20 mouse cellular contexts compared by ENCODE assay signal in genomic region chr1:51467181-51467580, GRCm38 (mm10).
"Had no signal": no experiment of that assay in that cellular context is flagged by ENCODE, and none has a peak within 500 bp of the region (broad histone marks: within the 10 kb centered on the region; RNA-seq: fewer than 3 reads in every experiment).

No protein-coding gene starts in this region.

- H3K27ac ChIP-seq: embryonic facial prominence, embryonic 10.5 days; embryonic facial prominence, embryonic 12.5 days; embryonic facial prominence, embryonic 13.5 days; embryonic facial prominence, embryonic 15.5 days; forebrain, embryonic 10.5 days; forebrain, embryonic 12.5 days; forebrain, embryonic 13.5 days; forebrain, embryonic 15.5 days; gastrocnemius, adult 2 months; heart, adult 2 months had no signal

- H3K4me1 ChIP-seq: embryonic facial prominence, embryonic 10.5 days; embryonic facial prominence, embryonic 12.5 days; embryonic facial prominence, embryonic 13.5 days; embryonic facial prominence, embryonic 15.5 days; forebrain, embryonic 10.5 days; forebrain, embryonic 12.5 days; forebrain, embryonic 13.5 days; forebrain, embryonic 15.5 days had no signal

- ATAC-seq: forebrain, embryonic 13.5 days; forebrain, embryonic 14.5 days; forebrain, embryonic 15.5 days; forebrain, postnatal 0 days had no signal

- H3K4me3 ChIP-seq: embryonic facial prominence, embryonic 10.5 days; embryonic facial prominence, embryonic 12.5 days; embryonic facial prominence, embryonic 13.5 days; embryonic facial prominence, embryonic 15.5 days; erythroblast, embryonic 14.5 days; forebrain, embryonic 10.5 days; forebrain, embryonic 12.5 days; forebrain, embryonic 13.5 days; forebrain, embryonic 15.5 days; gastrocnemius, adult 2 months; heart, adult 2 months had no signal

- DNase-seq: cerebellum, adult 9-11 months; cerebellum, postnatal 25 days; cerebellum, postnatal 36 days; forebrain, postnatal 0 days; gastrocnemius, adult 2 months; gastrocnemius, postnatal 10 days; gastrocnemius, postnatal 14 days; gastrocnemius, postnatal 25 days; gastrocnemius, postnatal 36 days; heart, adult 2 months had no signal

- H3K27me3 ChIP-seq: embryonic facial prominence, embryonic 12.5 days; embryonic facial prominence, embryonic 13.5 days; embryonic facial prominence, embryonic 15.5 days; forebrain, embryonic 12.5 days; forebrain, embryonic 13.5 days; forebrain, embryonic 15.5 days had no signal

- H3K4me2 ChIP-seq: embryonic facial prominence, embryonic 12.5 days; embryonic facial prominence, embryonic 13.5 days; embryonic facial prominence, embryonic 15.5 days; forebrain, embryonic 12.5 days; forebrain, embryonic 13.5 days; forebrain, embryonic 15.5 days had no signal

- H3K9me3 ChIP-seq: embryonic facial prominence, embryonic 10.5 days; embryonic facial prominence, embryonic 12.5 days; embryonic facial prominence, embryonic 13.5 days; embryonic facial prominence, embryonic 15.5 days; forebrain, embryonic 10.5 days; forebrain, embryonic 12.5 days; forebrain, embryonic 13.5 days; forebrain, embryonic 15.5 days had no signal

- H3K9ac ChIP-seq: embryonic facial prominence, embryonic 12.5 days; embryonic facial prominence, embryonic 13.5 days; embryonic facial prominence, embryonic 15.5 days; forebrain, embryonic 12.5 days; forebrain, embryonic 13.5 days; forebrain, embryonic 15.5 days; forebrain, postnatal 0 days had no signal

- H3K36me3 ChIP-seq: embryonic facial prominence, embryonic 10.5 days; embryonic facial prominence, embryonic 12.5 days; embryonic facial prominence, embryonic 13.5 days; embryonic facial prominence, embryonic 15.5 days; forebrain, embryonic 10.5 days; forebrain, embryonic 12.5 days; forebrain, embryonic 15.5 days had no signal
